Mouse (Mus musculus) liver, embryonic 15.5 days (tissue): ENCODE results near the gene Trmt2a. TPM values are rescaled to one million over a fixed set of nuclear protein-coding genes. Genes with fewer than 3 reads are reported as not detected.
A peak's percentile ranks its signal among the peaks of the same experiment; 100 is the strongest.

ENCODE experiments used
- ATAC-seq: fragments of 200-750 bp; cut with Nextera tagmentation; 2 replicates; pipeline ENCODE4 v1.8.0; 2017; ENCODE audit warnings: moderate number of reproducible peaks, mild to moderate bottlenecking, moderate library complexity; ENCODE audit not compliant: insufficient read depth
- H3K27ac ChIP-seq: fragments of 300-500 bp; sonication (generic); replicated peaks from 2 replicates; pipeline ENCODE4 v1.5.1; 2015; ENCODE audit warnings: mild to moderate bottlenecking, inconsistent platforms
- H3K27me3 ChIP-seq: fragments of 300-500 bp; sonication (generic); 2 replicates; pipeline ENCODE4 v1.6.1; 2015; ENCODE audit warnings: mild to moderate bottlenecking, inconsistent platforms
- H3K36me3 ChIP-seq: fragments of 300-500 bp; sonication (generic); replicated peaks from 2 replicates; pipeline ENCODE4 v1.6.1; 2015; ENCODE audit warnings: moderate library complexity, mild to moderate bottlenecking, inconsistent platforms
- H3K4me1 ChIP-seq: fragments of 300-500 bp; sonication (generic); replicated peaks from 2 replicates; pipeline ENCODE4 v1.6.1; 2015; ENCODE audit warnings: inconsistent platforms
- H3K4me2 ChIP-seq: fragments of 300-500 bp; sonication (generic); 2 replicates; pipeline ENCODE4 v1.6.1; 2015; ENCODE audit warnings: moderate library complexity, mild to moderate bottlenecking, inconsistent platforms
- H3K4me3 ChIP-seq: fragments of 300-500 bp; sonication (generic); replicated peaks from 2 replicates; pipeline ENCODE4 v1.5.1; 2015; ENCODE audit warnings: mild to moderate bottlenecking, inconsistent platforms
- H3K9ac ChIP-seq: fragments of 300-500 bp; sonication (generic); 2 replicates; pipeline ENCODE4 v1.6.1; 2015; ENCODE audit warnings: moderate library complexity, mild to moderate bottlenecking, inconsistent platforms
- H3K9me3 ChIP-seq: fragments of 300-500 bp; sonication (generic); replicated peaks from 2 replicates; pipeline ENCODE4 v1.6.1; 2016; ENCODE audit warnings: inconsistent platforms
- WGBS: fragments of 180-500 bp; shearing (Covaris S2); methylation state at CpG from one replicate; pipeline ENCODE4 v1.1.7; 2015; ENCODE audit warnings: mixed read lengths; ENCODE audit not compliant: insufficient replicate concordance; 5-methylcytosine and 5-hydroxymethylcytosine counted together
- polyA plus RNA-seq: library from polyadenylated mRNA; unstranded; fragments of >200 nt; fragmentation: Nextera tagmentation; extraction: Ambion mirVana; gene quantifications from 2 replicates; pipeline ENCODE4 v1.2.1, GENCODE M21; 2015

Trmt2a gene
- polyA plus RNA-seq, 1 experiment from 2014 or later = 51.7 TPM

GRCm38 (mm10) chr16:18231451-18231850 is 17.0 kb upstream of the Trmt2a start:
- Histone ChIP-seq H3K4me3 (no peak overlapping the region), H3K27ac (no peak overlapping the region), H3K4me2 (no peak overlapping the region), H3K27me3 (peaks cover 35% of the 10 kb centered on the region), H3K4me1 (peaks cover 32% of the 10 kb centered on the region), H3K9ac (no peak overlapping the region), H3K9me3 (no peaks in the 10 kb centered on the region), H3K36me3 (no peaks in the 10 kb centered on the region)
- WGBS = 60% methylated on average over 4 of the region's 4 CpGs
- no peak for ATAC-seq

DNA sequence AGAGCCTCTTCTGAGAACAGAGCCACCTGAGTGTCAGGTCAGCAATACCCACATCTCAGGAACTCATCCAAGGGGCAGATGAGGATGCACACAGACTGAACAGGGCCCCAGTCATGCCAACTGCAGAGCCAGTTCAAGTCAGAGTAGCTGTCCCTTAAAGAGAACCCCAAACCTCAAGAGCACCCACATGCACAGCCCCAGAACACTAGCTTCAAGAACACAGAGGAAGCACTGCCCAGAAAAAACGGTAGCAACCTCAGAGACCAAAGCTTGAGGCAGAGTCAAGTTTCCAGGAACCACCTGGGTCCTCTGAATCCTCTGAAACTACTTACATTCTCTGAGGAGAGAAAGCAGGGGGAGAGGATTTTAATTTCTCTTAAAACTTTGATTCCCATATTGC is 15.0 kb upstream of the Trmt2a start:
- Histone ChIP-seq H3K36me3 (peaks cover 8% of the 10 kb centered on the region), H3K4me3 (no peak overlapping the region), H3K9ac (no peak overlapping the region), H3K9me3 (no peaks in the 10 kb centered on the region), H3K4me2 (no peak overlapping the region), H3K4me1 (peaks cover 41% of the 10 kb centered on the region), H3K27me3 (peaks cover 39% of the 10 kb centered on the region), H3K27ac (no peak overlapping the region)
- no peak for ATAC-seq
- WGBS = 24% methylated on average over 1 of the region's 1 CpGs

DNA sequence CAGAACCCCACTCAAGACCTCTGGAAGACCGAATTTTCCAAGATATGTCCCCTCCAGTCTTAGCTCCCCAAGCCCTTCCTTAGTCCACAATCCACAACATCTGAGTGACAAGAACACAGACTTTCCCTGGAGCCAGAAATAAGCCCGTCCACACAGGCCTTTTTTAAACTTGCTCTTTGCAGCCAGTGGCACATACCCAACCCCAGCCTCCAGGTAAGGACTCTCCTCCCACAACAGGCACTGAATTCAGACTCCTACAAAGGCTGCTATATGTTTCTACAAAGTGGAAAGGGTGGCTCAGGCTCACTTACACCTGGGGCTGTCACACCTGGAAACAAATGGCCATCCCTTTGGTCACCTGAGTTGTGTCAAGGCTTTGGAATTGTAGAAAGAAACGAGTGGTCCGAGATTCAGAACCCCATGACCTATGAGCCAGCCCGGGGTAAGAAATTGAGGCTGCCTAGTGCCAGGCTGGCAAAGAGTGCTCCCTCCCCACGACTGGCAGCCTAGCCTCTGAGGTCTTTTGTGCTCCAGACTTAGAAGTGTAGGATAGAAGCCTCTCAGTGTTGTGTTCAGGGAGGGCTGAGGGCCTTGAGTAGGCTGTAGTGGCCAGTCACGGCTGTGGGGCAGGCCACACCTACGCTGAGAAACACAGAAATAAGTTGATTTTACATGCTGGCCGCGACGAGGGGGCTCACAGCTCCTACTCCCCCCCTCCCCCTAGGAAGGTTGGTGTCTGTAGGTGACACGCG is 14.4 kb upstream of the Trmt2a start:
- H3K4me3 ChIP-seq = peak overlapping the region; percentile 64
- peak overlapping the region; percentile 71 for H3K4me2 ChIP-seq
- WGBS = 20% methylated on average over 13 of the region's 13 CpGs
- no peak for ATAC-seq
- H3K36me3 ChIP-seq = peaks cover 14% of the 10 kb centered on the region
- H3K4me1 ChIP-seq = peaks cover 41% of the 10 kb centered on the region
- peak overlapping the region; percentile 45 for H3K9ac ChIP-seq
- no peaks in the 10 kb centered on the region for H3K9me3 ChIP-seq
- no peak overlapping the region for H3K27ac ChIP-seq
- H3K27me3 ChIP-seq = peaks cover 39% of the 10 kb centered on the region

DNA sequence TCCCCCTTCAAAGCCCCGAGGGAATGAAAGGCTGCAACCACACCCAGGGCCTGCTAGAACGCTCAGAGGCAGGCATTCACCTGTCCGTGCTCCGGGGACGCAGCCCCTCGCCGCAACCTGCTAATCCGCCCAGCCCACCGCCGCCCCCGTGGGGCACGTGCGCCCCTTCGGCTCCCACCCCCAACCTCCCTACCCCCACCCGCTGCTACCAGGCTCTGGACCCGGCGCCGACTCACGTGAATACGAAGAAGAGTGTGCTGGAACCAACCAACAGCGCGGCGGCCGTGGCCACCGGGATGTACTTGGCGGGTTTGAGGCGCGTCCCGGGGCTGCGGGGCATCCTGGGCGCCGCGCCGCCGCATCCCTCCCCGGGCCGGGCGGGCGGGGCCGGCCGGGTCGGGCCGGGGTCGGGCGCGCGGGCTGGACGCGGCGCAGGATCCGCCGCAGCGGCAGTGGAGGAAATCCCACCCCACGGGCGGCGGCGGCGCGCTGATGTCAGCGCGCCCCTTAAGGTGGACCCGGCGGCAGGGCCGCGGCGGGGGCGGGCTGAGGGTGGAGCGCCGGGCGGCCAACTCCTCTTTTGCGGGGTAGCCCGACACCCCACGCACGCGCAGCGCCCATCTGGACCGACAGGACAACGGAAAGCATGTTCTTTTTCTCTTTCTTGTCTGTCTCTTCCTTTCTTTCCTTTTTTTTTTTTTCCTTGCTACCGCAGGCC is 13.6 kb upstream of the Trmt2a start, which contains the start of gene Zdhhc8:
Zdhhc8 (minus strand) TSS at position 466 of the 718 bp plus-strand sequence.
- Histone ChIP-seq H3K27ac (peak within 1 kb of the TSS; percentile 6; the same call in 1 of the 2 replicates), H3K4me3 (peak within 1 kb of the TSS; percentile 64), H3K27me3 (peaks cover 39% of the 10 kb centered on the region), H3K9ac (peak within 1 kb of the TSS; percentile 45), H3K9me3 (no peaks in the 10 kb centered on the region), H3K4me2 (peak within 1 kb of the TSS; percentile 71), H3K36me3 (peaks cover 20% of the 10 kb centered on the region), H3K4me1 (peaks cover 37% of the 10 kb centered on the region)
- under 1% methylated on average over 79 of the region's 79 CpGs for WGBS
- peak; percentile 49 for ATAC-seq

DNA sequence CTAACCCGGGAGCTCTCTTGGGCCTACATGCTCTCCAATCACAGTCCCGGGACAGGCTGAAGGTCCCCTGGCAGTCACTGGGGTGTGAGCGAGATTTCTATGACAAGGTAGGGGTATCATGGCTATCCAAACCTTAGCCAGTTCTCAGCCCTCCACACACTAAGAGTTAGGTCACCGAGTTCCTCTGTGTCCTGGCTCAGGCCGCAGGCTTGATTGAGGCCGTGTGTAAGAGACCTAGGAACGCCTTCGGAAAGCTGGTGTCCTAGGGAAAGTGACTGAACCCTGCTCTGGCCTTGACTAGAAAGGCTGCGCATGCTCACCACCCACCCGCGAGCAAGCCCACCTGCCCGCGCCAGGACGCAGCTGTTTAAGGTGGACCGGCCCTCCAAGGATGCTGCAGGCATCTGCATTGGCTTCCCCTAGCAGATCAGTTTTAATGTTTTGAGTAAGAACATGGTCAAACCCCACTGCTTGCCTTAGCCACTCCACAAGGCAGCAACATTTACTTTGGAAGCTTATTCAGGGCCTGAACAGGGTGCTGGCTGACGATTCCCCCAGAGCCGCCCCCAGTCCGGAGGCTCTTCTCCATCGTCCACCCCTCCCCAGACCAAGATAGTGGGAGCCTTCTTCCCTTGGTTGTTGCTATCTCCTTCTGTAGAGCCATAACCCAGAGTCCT is 13.0 kb upstream of the Trmt2a start:
- Histone ChIP-seq H3K4me1 (peaks cover 35% of the 10 kb centered on the region), H3K4me3 (peak overlapping the region; percentile 64), H3K36me3 (peaks cover 27% of the 10 kb centered on the region), H3K4me2 (peak overlapping the region; percentile 71), H3K27ac (peak overlapping the region; percentile 6; the same call in 1 of the 2 replicates), H3K9ac (peak overlapping the region; percentile 45), H3K9me3 (no peaks in the 10 kb centered on the region), H3K27me3 (peaks cover 39% of the 10 kb centered on the region)
- ATAC-seq = peak; percentile 40
- WGBS = 11% methylated on average over 19 of the region's 19 CpGs

GRCm38 (mm10) chr16:18236676-18237501 is 11.6 kb upstream of the Trmt2a start:
- no peak for ATAC-seq

GRCm38 (mm10) chr16:18241581-18241980 is 6.9 kb upstream of the Trmt2a start:
- Histone ChIP-seq H3K27me3 (peaks cover 2% of the 10 kb centered on the region), H3K4me2 (no peak overlapping the region), H3K9ac (no peak overlapping the region), H3K4me3 (no peak overlapping the region), H3K4me1 (peaks cover 16% of the 10 kb centered on the region), H3K9me3 (no peaks in the 10 kb centered on the region), H3K36me3 (peaks cover 87% of the 10 kb centered on the region), H3K27ac (no peak overlapping the region)
- no peak for ATAC-seq
- 77% methylated on average over 10 of the region's 10 CpGs for WGBS

More at GRCm38 (mm10) chr16:18236676-18237501, 11.6 kb upstream of the Trmt2a start:
- Histone ChIP-seq H3K27ac (no peak overlapping the region), H3K4me2 (0 out of 2 replicates have a peak overlapping the region, but pooled peaks have one; percentile 0), H3K36me3 (peaks cover 41% of the 10 kb centered on the region), H3K27me3 (peaks cover 39% of the 10 kb centered on the region), H3K4me1 (peaks cover 33% of the 10 kb centered on the region), H3K9me3 (no peaks in the 10 kb centered on the region), H3K9ac (no peak overlapping the region), H3K4me3 (no peak overlapping the region)
- WGBS = 66% methylated on average over 7 of the region's 7 CpGs

- H3K9ac ChIP-seq = peak overlapping the region; percentile 84
- H3K27me3 ChIP-seq = no peaks in the 10 kb centered on the region
- H3K4me2 ChIP-seq = peak overlapping the region; percentile 91
- H3K27ac ChIP-seq = peak overlapping the region; percentile 88
- WGBS = under 1% methylated on average over 33 of the region's 33 CpGs
- peak overlapping the region; percentile 81 for H3K4me3 ChIP-seq
- no peaks in the 10 kb centered on the region for H3K9me3 ChIP-seq
- peaks cover 71% of the 10 kb centered on the region for H3K36me3 ChIP-seq
- peaks cover 56% of the 10 kb centered on the region for H3K4me1 ChIP-seq
- no peak for ATAC-seq
Measured at GRCm38 (mm10) chr16:18247521-18248399, 719 bp upstream of the Trmt2a start.

DNA sequence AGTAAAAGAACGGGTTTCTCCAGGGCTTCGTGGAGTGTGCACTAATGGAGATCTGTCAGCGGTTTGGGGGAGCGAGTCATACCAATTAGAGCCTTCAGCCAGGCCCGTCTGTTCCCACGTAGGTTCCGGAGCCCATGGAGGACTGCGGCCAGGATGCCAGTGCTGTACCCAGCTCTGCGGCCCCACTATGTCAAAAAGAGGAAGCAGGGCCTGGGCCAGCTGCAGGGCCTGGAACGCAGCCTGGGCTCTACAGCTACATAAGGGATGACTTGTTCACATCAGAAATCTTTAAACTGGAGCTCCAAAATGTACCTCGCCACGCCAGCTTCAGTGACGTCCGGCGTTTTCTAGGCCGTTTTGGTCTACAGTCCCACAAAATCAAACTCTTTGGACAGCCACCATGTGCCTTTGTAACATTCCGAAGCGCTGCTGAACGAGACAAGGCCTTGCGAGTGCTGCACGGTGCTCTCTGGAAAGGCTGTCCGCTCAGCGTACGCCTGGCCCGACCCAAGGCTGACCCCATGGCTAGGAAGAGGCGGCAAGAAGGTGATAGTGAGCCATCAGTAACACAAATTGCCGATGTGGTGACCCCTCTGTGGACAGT is 987 bp downstream of the Trmt2a start:
- ATAC-seq = peak; percentile 13
- Histone ChIP-seq H3K27me3 (no peaks in the 10 kb centered on the region), H3K4me3 (peak overlapping the region; percentile 81), H3K9me3 (no peaks in the 10 kb centered on the region), H3K9ac (peak overlapping the region; percentile 84), H3K36me3 (peaks cover 71% of the 10 kb centered on the region), H3K4me1 (peaks cover 64% of the 10 kb centered on the region), H3K27ac (peak overlapping the region; percentile 88), H3K4me2 (peak overlapping the region; percentile 91)
- WGBS = 1% methylated on average over 27 of the region's 27 CpGs
